Mouse (Mus musculus): ENCODE measurements around the gene Adam15. TPM values are rescaled to one million over a fixed set of nuclear protein-coding genes. Genes with fewer than 3 reads are reported as not detected.

The Adam15 gene
- polyA plus RNA-seq, 1 experiment = 28.5 TPM

GRCm38 (mm10) chr3:89315195-89315929 is 34.4 kb downstream of the Adam15 start:
- H3K4me3 ChIP-seq (ENCODE audit: insufficient read depth, low read depth, low read length) = peak overlapping the region; percentile 33

GRCm38 (mm10) chr3:89314791-89315190 is 35.0 kb downstream of the Adam15 start:
- H3K4me3 ChIP-seq (ENCODE audit: insufficient read depth, low read depth, low read length) = 0 out of 2 replicates have a peak overlapping the region, but pooled peaks have one; percentile 33
- H3K27ac ChIP-seq (replicated peaks; ENCODE audit: low read depth, low read length) = no peak overlapping the region
- H3K4me1 ChIP-seq (ENCODE audit: control insufficient read depth, insufficient read depth, insufficient read length, low read length) = peaks cover 4% of the 10 kb centered on the region; the same call in 1 of the 2 replicates

More at GRCm38 (mm10) chr3:89315195-89315929, 34.4 kb downstream of the Adam15 start:
- H3K4me1 ChIP-seq (ENCODE audit: control insufficient read depth, insufficient read depth, insufficient read length, low read length) = peaks cover 4% of the 10 kb centered on the region; the same call in 1 of the 2 replicates
- H3K27ac ChIP-seq (replicated peaks; ENCODE audit: low read depth, low read length) = no peak overlapping the region

GRCm38 (mm10) chr3:89314340-89314739 is 35.5 kb downstream of the Adam15 start:
- Histone ChIP-seq H3K27ac (replicated peaks; ENCODE audit: low read depth, low read length) (no peak overlapping the region), H3K4me1 (ENCODE audit: control insufficient read depth, insufficient read depth, insufficient read length, low read length) (peaks cover 4% of the 10 kb centered on the region; the same call in 1 of the 2 replicates), H3K4me3 (ENCODE audit: insufficient read depth, low read depth, low read length) (no peak overlapping the region)

GRCm38 (mm10) chr3:89308089-89308488 is 41.7 kb downstream of the Adam15 start:
- Histone ChIP-seq H3K4me3 (ENCODE audit: insufficient read depth, low read depth, low read length) (no peak overlapping the region), H3K27ac (replicated peaks; ENCODE audit: low read depth, low read length) (no peak overlapping the region), H3K4me1 (ENCODE audit: control insufficient read depth, insufficient read depth, insufficient read length, low read length) (no peaks in the 10 kb centered on the region)

- no peak overlapping the region for H3K27ac ChIP-seq (replicated peaks; ENCODE audit: low read depth, low read length)
- H3K4me3 ChIP-seq (ENCODE audit: insufficient read depth, low read depth, low read length) = no peak overlapping the region
- no peaks in the 10 kb centered on the region for H3K4me1 ChIP-seq (ENCODE audit: control insufficient read depth, insufficient read depth, insufficient read length, low read length)
These were observed 44.1 kb downstream of the Adam15 start for GRCm38 (mm10) chr3:89305551-89306325.

- Histone ChIP-seq H3K4me3 (ENCODE audit: insufficient read depth, low read depth, low read length) (no peak overlapping the region), H3K4me1 (ENCODE audit: control insufficient read depth, insufficient read depth, insufficient read length, low read length) (no peaks in the 10 kb centered on the region), H3K27ac (replicated peaks; ENCODE audit: low read depth, low read length) (no peak overlapping the region)
These were observed 44.7 kb downstream of the Adam15 start for GRCm38 (mm10) chr3:89305105-89305504.

GRCm38 (mm10) chr3:89304440-89304839 is 45.4 kb downstream of the Adam15 start:
- Histone ChIP-seq H3K27ac (replicated peaks; ENCODE audit: low read depth, low read length) (no peak overlapping the region), H3K4me1 (ENCODE audit: control insufficient read depth, insufficient read depth, insufficient read length, low read length) (no peaks in the 10 kb centered on the region)

GRCm38 (mm10) chr3:89300514-89300913 is 49.3 kb downstream of the Adam15 start:
- no peaks in the 10 kb centered on the region for H3K4me1 ChIP-seq (ENCODE audit: control insufficient read depth, insufficient read depth, insufficient read length, low read length)
- H3K27ac ChIP-seq (replicated peaks; ENCODE audit: low read depth, low read length) = no peak overlapping the region

More at GRCm38 (mm10) chr3:89304440-89304839, 45.4 kb downstream of the Adam15 start:
- H3K4me3 ChIP-seq (ENCODE audit: insufficient read depth, low read depth, low read length) = no peak overlapping the region

GRCm38 (mm10) chr3:89300071-89300470 is 49.7 kb downstream of the Adam15 start:
- Histone ChIP-seq H3K27ac (replicated peaks; ENCODE audit: low read depth, low read length) (no peak overlapping the region), H3K4me3 (ENCODE audit: insufficient read depth, low read depth, low read length) (no peak overlapping the region), H3K4me1 (ENCODE audit: control insufficient read depth, insufficient read depth, insufficient read length, low read length) (no peaks in the 10 kb centered on the region)

More at GRCm38 (mm10) chr3:89300514-89300913, 49.3 kb downstream of the Adam15 start:
- no peak overlapping the region for H3K4me3 ChIP-seq (ENCODE audit: insufficient read depth, low read depth, low read length)

GRCm38 (mm10) chr3:89299499-89299898 is 50.3 kb downstream of the Adam15 start:
- Histone ChIP-seq H3K27ac (replicated peaks; ENCODE audit: low read depth, low read length) (no peak overlapping the region), H3K4me1 (ENCODE audit: control insufficient read depth, insufficient read depth, insufficient read length, low read length) (no peaks in the 10 kb centered on the region), H3K4me3 (ENCODE audit: insufficient read depth, low read depth, low read length) (peak overlapping the region; percentile 43)

GRCm38 (mm10) chr3:89298908-89299307 is 50.9 kb downstream of the Adam15 start:
- no peaks in the 10 kb centered on the region for H3K4me1 ChIP-seq (ENCODE audit: control insufficient read depth, insufficient read depth, insufficient read length, low read length)
- no peak overlapping the region for H3K27ac ChIP-seq (replicated peaks; ENCODE audit: low read depth, low read length)

GRCm38 (mm10) chr3:89296761-89297396 is 52.9 kb downstream of the Adam15 start:
- Histone ChIP-seq H3K27ac (replicated peaks; ENCODE audit: low read depth, low read length) (no peak overlapping the region), H3K4me1 (ENCODE audit: control insufficient read depth, insufficient read depth, insufficient read length, low read length) (no peaks in the 10 kb centered on the region), H3K4me3 (ENCODE audit: insufficient read depth, low read depth, low read length) (no peak overlapping the region)

More at GRCm38 (mm10) chr3:89298908-89299307, 50.9 kb downstream of the Adam15 start:
- no peak overlapping the region for H3K4me3 ChIP-seq (ENCODE audit: insufficient read depth, low read depth, low read length)

- no peak overlapping the region for H3K27ac ChIP-seq (replicated peaks; ENCODE audit: low read depth, low read length)
These were observed 54.0 kb downstream of the Adam15 start for GRCm38 (mm10) chr3:89295685-89296230.

GRCm38 (mm10) chr3:89294195-89294594 is 55.6 kb downstream of the Adam15 start:
- H3K4me3 ChIP-seq (ENCODE audit: insufficient read depth, low read depth, low read length) = no peak overlapping the region

More at GRCm38 (mm10) chr3:89295685-89296230, 54.0 kb downstream of the Adam15 start:
- Histone ChIP-seq H3K4me3 (ENCODE audit: insufficient read depth, low read depth, low read length) (no peak overlapping the region), H3K4me1 (ENCODE audit: control insufficient read depth, insufficient read depth, insufficient read length, low read length) (no peaks in the 10 kb centered on the region)

More at GRCm38 (mm10) chr3:89294195-89294594, 55.6 kb downstream of the Adam15 start:
- Histone ChIP-seq H3K27ac (replicated peaks; ENCODE audit: low read depth, low read length) (no peak overlapping the region), H3K4me1 (ENCODE audit: control insufficient read depth, insufficient read depth, insufficient read length, low read length) (no peaks in the 10 kb centered on the region)

Measured in brown adipose tissue, adult 24 weeks (tissue).